Mouse (Mus musculus) heart, embryonic 12.5 days (tissue): ENCODE results near the gene Aph1b. TPM values are rescaled to one million over a fixed set of nuclear protein-coding genes. Genes with fewer than 3 reads are reported as not detected.
A peak's percentile ranks its signal among the peaks of the same experiment; 100 is the strongest.
"Not testable (repeated sequence)": the region's sequence is repeated elsewhere in the genome, so short reads cannot be mapped to it uniquely, and the experiment has no call there.

Experiments
- ATAC-seq: fragments of 200-750 bp; cut with Nextera tagmentation; 2 replicates; pipeline ENCODE4 v1.8.0; 2017; ENCODE audit warnings: moderate TSS enrichment, moderate library complexity; ENCODE audit not compliant: insufficient number of reproducible peaks, low FRiP score
- H3K27ac ChIP-seq: fragments of 300-500 bp; sonication (generic); 2 replicates; pipeline ENCODE4 v1.5.1; 2016; ENCODE audit warnings: mild to moderate bottlenecking, moderate library complexity; ENCODE audit not compliant: poor library complexity, severe bottlenecking
- H3K27me3 ChIP-seq: fragments of 300-500 bp; sonication (generic); replicated peaks from 2 replicates; pipeline ENCODE4 v1.6.1; 2016; ENCODE audit warnings: mild to moderate bottlenecking, moderate library complexity
- H3K36me3 ChIP-seq: fragments of 300-500 bp; sonication (generic); 2 replicates; pipeline ENCODE4 v1.6.1; 2016; ENCODE audit warnings: mild to moderate bottlenecking, moderate library complexity
- H3K4me1 ChIP-seq: fragments of 300-500 bp; sonication (generic); replicated peaks from 2 replicates; pipeline ENCODE4 v1.6.1; 2016; ENCODE audit warnings: mild to moderate bottlenecking
- H3K4me2 ChIP-seq: fragments of 300-500 bp; sonication (generic); 2 replicates; pipeline ENCODE4 v1.6.1; 2016; ENCODE audit warnings: mild to moderate bottlenecking, moderate library complexity
- H3K4me3 ChIP-seq: fragments of 300-500 bp; sonication (generic); 2 replicates; pipeline ENCODE4 v1.5.1; 2016; ENCODE audit warnings: mild to moderate bottlenecking
- H3K9ac ChIP-seq: fragments of 300-500 bp; sonication (generic); 2 replicates; pipeline ENCODE4 v1.6.1; 2016; ENCODE audit warnings: mild to moderate bottlenecking, moderate library complexity
- H3K9me3 ChIP-seq: fragments of 300-500 bp; sonication (generic); replicated peaks from 2 replicates; pipeline ENCODE4 v1.6.1; 2016; ENCODE audit warnings: mild to moderate bottlenecking, moderate library complexity
- WGBS: fragments of 180-500 bp; shearing (Covaris S2); methylation state at CpG from one replicate; pipeline ENCODE4 v1.1.7; 2016; 5-methylcytosine and 5-hydroxymethylcytosine counted together
- polyA plus RNA-seq: library from polyadenylated mRNA; unstranded; fragments of >200 nt; fragmentation: Nextera tagmentation; extraction: Ambion mirVana; gene quantifications from 2 replicates; pipeline ENCODE4 v1.2.1, GENCODE M21; 2016

The Aph1b gene
- 8.8 and 9.0 TPM in 2 replicates for polyA plus RNA-seq

DNA sequence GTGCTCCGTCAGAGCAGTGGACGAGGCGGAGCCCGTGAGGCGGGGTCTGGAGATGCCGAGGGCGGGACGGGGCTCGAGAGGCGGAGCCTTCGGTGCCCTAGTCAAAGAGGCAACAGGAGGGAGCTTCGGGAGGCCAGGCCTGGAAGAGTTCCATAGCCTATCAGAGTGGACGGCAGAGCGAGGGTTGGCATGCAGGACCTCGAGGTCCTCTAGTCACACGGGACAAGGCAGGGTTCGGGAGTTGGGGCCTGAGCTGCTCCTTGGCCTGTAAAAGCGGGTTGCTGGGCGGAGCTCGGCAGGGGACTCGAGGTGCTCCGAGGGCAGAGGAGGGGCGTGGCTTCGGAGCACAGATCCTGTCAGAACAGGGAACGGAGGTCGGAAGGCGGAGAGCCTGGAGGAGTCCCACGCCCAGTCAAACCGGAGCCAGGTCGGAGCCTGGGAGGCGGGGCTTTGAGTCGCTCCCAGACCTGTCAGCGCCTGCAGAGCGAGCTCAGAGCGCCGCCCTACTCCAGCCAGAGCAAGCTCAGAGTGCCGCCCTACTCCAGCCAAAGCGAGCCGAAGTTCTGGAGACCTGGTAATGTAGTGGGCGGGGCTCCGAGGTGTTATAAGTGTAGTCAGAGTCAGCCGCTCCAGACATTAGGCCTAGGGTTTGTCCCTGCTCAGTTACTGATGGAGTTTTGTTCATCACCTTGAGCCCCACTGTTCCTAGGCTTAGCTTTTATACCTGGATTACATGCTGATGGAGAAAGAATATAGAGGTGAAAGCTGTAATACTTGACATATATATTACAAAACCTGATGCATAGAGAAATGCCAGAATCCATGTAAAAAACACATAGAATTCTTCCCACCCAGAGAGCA lies at the start of gene Aph1b:
Gene Aph1b, minus strand, starts transcription at position 27 of the 861 bp plus-strand sequence.
- peak within 1 kb of the TSS; percentile 87 for H3K4me2 ChIP-seq
- ATAC-seq: peak; percentile 99
- H3K9ac ChIP-seq: peak within 1 kb of the TSS; percentile 78
- peak within 1 kb of the TSS; percentile 70 for H3K4me3 ChIP-seq
- under 1% methylated on average over 42 of the region's 42 CpGs for WGBS
- no peaks in the 10 kb centered on the region for H3K27me3 ChIP-seq
- H3K36me3 ChIP-seq: no peaks in the 10 kb centered on the region
- no peaks in the 10 kb centered on the region for H3K9me3 ChIP-seq
- peaks cover 5% of the 10 kb centered on the region; the same call in 1 of the 2 replicates for H3K4me1 ChIP-seq
- H3K27ac ChIP-seq: peak within 1 kb of the TSS; percentile 95

- H3K27ac ChIP-seq: 0 out of 2 replicates have a peak overlapping the region, but pooled peaks have one; percentile 21
- ATAC-seq: peak; percentile 65
- H3K27me3 ChIP-seq: no peaks in the 10 kb centered on the region
These were observed 39.8 kb upstream of the Aph1b start for GRCm38 (mm10) chr9:66835097-66835480.

DNA sequence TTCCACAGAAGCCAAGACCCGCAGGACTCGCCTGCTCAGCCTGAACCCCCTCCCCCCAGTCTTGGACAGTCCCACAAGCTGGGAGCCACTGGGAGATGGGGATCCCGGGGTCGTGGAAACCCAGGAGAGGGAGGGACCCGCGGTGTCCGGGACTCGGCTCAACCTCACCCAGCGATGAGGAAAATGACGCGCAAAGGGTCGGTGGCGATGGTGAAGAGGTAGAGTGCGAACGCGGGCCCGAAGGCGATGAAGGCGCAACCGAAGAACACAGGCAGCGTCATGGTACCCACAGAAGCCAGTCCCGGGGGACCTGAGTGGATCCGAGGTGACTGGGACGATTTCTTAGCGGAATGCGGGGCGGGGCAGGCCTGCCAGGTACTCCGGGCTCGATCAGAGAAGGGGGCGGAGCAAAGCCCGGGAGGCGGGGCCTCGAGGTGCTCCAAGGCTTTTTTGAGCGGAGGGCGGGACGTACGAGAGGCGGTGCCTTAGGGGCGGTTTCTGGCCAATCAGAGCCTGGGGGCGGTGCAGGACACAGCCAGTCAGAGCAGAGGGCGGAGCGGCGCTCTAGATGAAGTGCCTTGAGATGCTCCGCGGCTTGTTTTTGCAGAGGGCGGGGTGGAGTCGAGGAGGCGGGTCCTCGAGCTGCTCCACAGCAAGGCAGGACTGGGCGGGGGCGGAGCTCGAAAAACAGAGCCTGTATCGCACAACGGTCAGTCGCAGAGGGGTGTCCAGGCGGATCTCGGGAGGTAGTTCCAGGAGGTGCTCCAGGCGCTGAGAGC lies 39.2 kb upstream of the Aph1b start, which contains the start of gene Aph1c:
Gene Aph1c, minus strand, starts transcription at position 409 of the 779 bp plus-strand sequence.
- WGBS: under 1% methylated on average over 58 of the region's 58 CpGs
- peak within 1 kb of the TSS; percentile 80 for H3K4me3 ChIP-seq
- H3K36me3 ChIP-seq: no peaks in the 10 kb centered on the region
- H3K9me3 ChIP-seq: no peaks in the 10 kb centered on the region
- ATAC-seq: peak; percentile 100
- peak within 1 kb of the TSS; percentile 99 for H3K4me2 ChIP-seq
- peaks cover 13% of the 10 kb centered on the region; the same call in 1 of the 2 replicates for H3K4me1 ChIP-seq
- H3K27ac ChIP-seq: 0 out of 2 replicates have a peak within 1 kb of the TSS, but pooled peaks have one; percentile 21
- H3K9ac ChIP-seq: peak within 1 kb of the TSS; percentile 61
- no peaks in the 10 kb centered on the region for H3K27me3 ChIP-seq

More at GRCm38 (mm10) chr9:66835097-66835480, 39.8 kb upstream of the Aph1b start:
- H3K4me1 ChIP-seq: peaks cover 13% of the 10 kb centered on the region; the same call in 1 of the 2 replicates
- peak overlapping the region; percentile 80 for H3K4me3 ChIP-seq
- no peaks in the 10 kb centered on the region for H3K9me3 ChIP-seq
- H3K4me2 ChIP-seq: peak overlapping the region; percentile 99
- peak overlapping the region; percentile 61 for H3K9ac ChIP-seq
- under 1% methylated on average over 24 of the region's 24 CpGs for WGBS
- H3K36me3 ChIP-seq: no peaks in the 10 kb centered on the region

DNA sequence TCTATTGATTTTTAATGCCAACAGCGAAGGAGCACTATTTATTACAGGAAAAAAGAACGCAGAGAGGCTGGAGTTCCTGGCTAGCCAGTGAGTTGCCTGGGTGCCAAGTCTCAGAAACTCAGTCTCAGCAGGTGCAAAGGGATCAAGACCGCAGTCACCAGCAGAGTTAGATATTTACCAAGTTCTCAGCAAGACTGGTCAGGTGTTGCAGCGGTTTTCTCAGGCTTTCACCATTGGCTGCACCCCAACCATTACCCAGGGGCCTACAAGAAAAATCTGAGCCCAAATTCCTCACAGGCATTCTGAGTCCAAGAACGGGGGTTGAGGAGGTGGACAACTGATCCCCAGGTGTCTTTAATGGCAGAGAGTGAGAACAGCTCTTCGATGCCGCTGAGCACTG lies 38.6 kb upstream of the Aph1b start:
- Histone ChIP-seq H3K9ac (peak overlapping the region; percentile 26; the same call in 1 of the 2 replicates), H3K4me3 (peak overlapping the region; percentile 80), H3K4me2 (peak overlapping the region; percentile 99), H3K27ac (no peak overlapping the region), H3K36me3 (no peaks in the 10 kb centered on the region), H3K9me3 (no peaks in the 10 kb centered on the region), H3K4me1 (peaks cover 13% of the 10 kb centered on the region; the same call in 1 of the 2 replicates), H3K27me3 (no peaks in the 10 kb centered on the region)
- no peak for ATAC-seq
- 22% methylated on average over 7 of the region's 7 CpGs for WGBS

DNA sequence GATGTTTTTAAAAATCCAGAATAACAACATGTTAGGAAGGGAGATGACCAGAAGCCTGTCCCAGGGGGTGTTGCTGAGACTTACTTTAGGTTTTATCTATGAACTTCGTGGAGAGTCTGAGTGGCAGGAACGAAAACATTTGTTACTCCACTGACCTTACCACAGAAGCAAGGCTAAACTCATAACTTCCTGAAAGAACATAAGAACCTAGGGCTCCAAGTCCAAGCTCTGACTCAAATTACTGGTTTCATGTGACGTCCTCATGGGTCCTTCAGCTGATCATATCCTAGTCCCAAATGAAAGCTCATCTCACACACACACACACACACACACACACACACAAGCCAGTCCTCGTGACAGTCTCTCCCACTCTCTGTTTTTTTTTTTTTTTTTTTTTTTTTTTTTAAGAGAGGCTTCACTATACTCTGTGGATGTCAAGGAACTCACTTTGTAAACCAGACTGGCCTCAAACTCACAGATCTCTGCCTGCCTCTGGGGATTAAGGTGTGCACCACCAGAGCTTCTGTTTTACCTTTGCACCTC lies 37.1 kb upstream of the Aph1b start:
- peaks cover 13% of the 10 kb centered on the region; the same call in 1 of the 2 replicates for H3K4me1 ChIP-seq
- no peaks in the 10 kb centered on the region for H3K36me3 ChIP-seq
- H3K9me3 ChIP-seq: no peaks in the 10 kb centered on the region
- 56% methylated on average over 4 of the region's 4 CpGs for WGBS
- H3K9ac ChIP-seq: no peak overlapping the region
- no peak overlapping the region for H3K4me2 ChIP-seq
- H3K4me3 ChIP-seq: no peak overlapping the region
- H3K27me3 ChIP-seq: no peaks in the 10 kb centered on the region
- no peak for ATAC-seq
- no peak overlapping the region for H3K27ac ChIP-seq

- Histone ChIP-seq H3K27me3 (no peaks in the 10 kb centered on the region), H3K4me3 (no peak overlapping the region), H3K4me2 (no peak overlapping the region), H3K9ac (no peak overlapping the region), H3K36me3 (no peaks in the 10 kb centered on the region), H3K27ac (no peak overlapping the region), H3K9me3 (no peaks in the 10 kb centered on the region), H3K4me1 (0 out of 2 replicates have a peak, but pooled peaks cover 2% of the 10 kb centered on the region)
- no peak for ATAC-seq
- WGBS: 39% methylated on average over 1 of the region's 1 CpGs
These were observed 30.7 kb upstream of the Aph1b start for GRCm38 (mm10) chr9:66825990-66826389.

- not testable (repeated sequence) for ATAC-seq, H3K36me3 ChIP-seq, H3K4me2 ChIP-seq, H3K27ac ChIP-seq, H3K9ac ChIP-seq, H3K4me3 ChIP-seq, H3K9me3 ChIP-seq, H3K27me3 ChIP-seq
- WGBS: 85% methylated on average over 2 of the region's 5 CpGs
- peaks cover 12% of the 10 kb centered on the region for H3K4me1 ChIP-seq
These were observed 27.0 kb upstream of the Aph1b start for GRCm38 (mm10) chr9:66822255-66822654.

GRCm38 (mm10) chr9:66820996-66821395 lies 25.7 kb upstream of the Aph1b start:
- no peak for ATAC-seq
- 69% methylated on average over 5 of the region's 5 CpGs for WGBS

GRCm38 (mm10) chr9:66813392-66813791 lies 18.1 kb upstream of the Aph1b start:
- no peaks in the 10 kb centered on the region for H3K27me3 ChIP-seq
- no peak overlapping the region for H3K4me2 ChIP-seq
- no peaks in the 10 kb centered on the region for H3K36me3 ChIP-seq
- no peak overlapping the region for H3K9ac ChIP-seq
- peaks cover 7% of the 10 kb centered on the region for H3K4me1 ChIP-seq
- no peak overlapping the region for H3K27ac ChIP-seq
- no peak for ATAC-seq
- no peaks in the 10 kb centered on the region for H3K9me3 ChIP-seq
- no peak overlapping the region for H3K4me3 ChIP-seq
- 25% methylated on average over 2 of the region's 2 CpGs for WGBS

More at GRCm38 (mm10) chr9:66820996-66821395, 25.7 kb upstream of the Aph1b start:
- peaks cover 12% of the 10 kb centered on the region for H3K4me1 ChIP-seq
- no peak overlapping the region for H3K4me3 ChIP-seq
- H3K27ac ChIP-seq: no peak overlapping the region
- no peaks in the 10 kb centered on the region for H3K27me3 ChIP-seq
- no peak overlapping the region for H3K4me2 ChIP-seq
- H3K36me3 ChIP-seq: no peaks in the 10 kb centered on the region
- no peaks in the 10 kb centered on the region for H3K9me3 ChIP-seq
- H3K9ac ChIP-seq: no peak overlapping the region

GRCm38 (mm10) chr9:66805951-66806350 lies 10.7 kb upstream of the Aph1b start:
- H3K9me3 ChIP-seq, ATAC-seq, H3K36me3 ChIP-seq, H3K27ac ChIP-seq: not testable (repeated sequence)
- 8% methylated on average over 31 of the region's 37 CpGs for WGBS
- peak overlapping the region; percentile 43 for H3K4me3 ChIP-seq
- peak overlapping the region; percentile 58; the same call in 1 of the 2 replicates for H3K9ac ChIP-seq
- H3K27me3 ChIP-seq: peaks cover 25% of the 10 kb centered on the region
- H3K4me2 ChIP-seq: peak overlapping the region; percentile 72
- peaks cover 13% of the 10 kb centered on the region for H3K4me1 ChIP-seq
